ENCODE assay signal across 8 mouse cellular contexts in the genomic region with DNA sequence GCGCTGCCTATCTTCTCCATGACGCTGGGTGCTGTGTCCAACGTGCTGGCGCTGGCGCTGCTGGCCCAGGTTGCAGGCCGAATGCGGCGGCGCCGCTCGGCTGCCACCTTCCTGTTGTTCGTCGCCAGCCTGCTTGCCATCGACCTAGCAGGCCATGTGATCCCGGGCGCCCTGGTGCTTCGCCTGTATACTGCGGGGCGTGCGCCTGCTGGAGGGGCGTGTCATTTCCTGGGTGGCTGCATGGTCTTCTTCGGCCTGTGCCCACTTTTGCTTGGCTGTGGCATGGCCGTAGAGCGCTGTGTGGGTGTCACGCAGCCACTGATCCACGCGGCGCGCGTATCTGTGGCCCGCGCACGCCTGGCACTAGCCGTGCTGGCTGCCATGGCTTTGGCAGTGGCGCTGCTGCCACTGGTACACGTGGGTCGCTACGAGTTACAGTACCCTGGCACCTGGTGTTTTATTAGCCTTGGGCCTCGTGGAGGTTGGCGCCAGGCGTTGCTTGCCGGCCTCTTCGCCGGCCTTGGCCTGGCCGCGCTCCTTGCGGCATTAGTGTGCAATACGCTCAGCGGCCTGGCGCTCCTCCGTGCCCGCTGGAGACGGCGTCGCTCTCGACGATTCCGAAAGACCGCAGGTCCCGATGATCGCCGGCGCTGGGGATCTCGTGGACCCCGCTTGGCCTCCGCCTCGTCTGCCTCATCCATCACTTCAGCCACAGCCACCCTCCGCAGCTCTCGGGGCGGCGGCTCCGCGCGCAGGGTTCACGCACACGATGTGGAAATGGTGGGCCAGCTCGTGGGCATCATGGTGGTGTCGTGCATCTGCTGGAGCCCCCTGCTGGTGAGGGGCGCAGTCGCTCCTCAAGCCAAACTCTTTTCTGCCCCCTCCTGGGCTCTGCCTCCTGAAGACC. TPM values are rescaled to one million over a fixed set of nuclear protein-coding genes. Genes with fewer than 3 reads are reported as not detected.
DNase-seq lines count a peak whose midpoint lies in the region; ATAC-seq and TF ChIP-seq lines count a peak whose summit lies in the region.

No protein-coding gene starts in this region.

- no peak overlapping the region for H3K27ac ChIP-seq in heart, embryonic 13.5 days (replicated peaks)
- H3K27ac ChIP-seq in layer of hippocampus, adult 2 months: peak overlapping the region; percentile 75
- H3K27ac ChIP-seq in small intestine, adult 2 months (ENCODE audit: insufficient read depth, low read depth, low read length): no peak overlapping the region

- no peak for ATAC-seq in heart, embryonic 13.5 days (ENCODE audit: extremely low read depth, insufficient number of reproducible peaks, low FRiP score, low TSS enrichment)
- ATAC-seq in megakaryocyte, adult 5-6 weeks (ENCODE audit: poor library complexity, severe bottlenecking): peak; percentile 39

- TF ChIP-seq CTCF in layer of hippocampus, adult 2 months (conservative IDR thresholded peaks at IDR 0.05): peak; percentile 87
- peak; percentile 57 for TF ChIP-seq CTCF in small intestine, adult 2 months (IDR thresholded peaks at IDR 0.05; ENCODE audit: extremely low read depth, insufficient read length, insufficient replicate concordance, low read depth, low read length)

- no peaks in the 10 kb centered on the region for H3K9me3 ChIP-seq in heart, embryonic 13.5 days

- H3K4me1 ChIP-seq in heart, embryonic 13.5 days: peaks cover 42% of the 10 kb centered on the region
- H3K4me1 ChIP-seq in small intestine, adult 2 months (ENCODE audit: control insufficient read depth, insufficient read depth, insufficient read length, low read length): peaks cover 22% of the 10 kb centered on the region

- TF ChIP-seq POLR2A in small intestine, adult 2 months (IDR thresholded peaks at IDR 0.05; ENCODE audit: low read depth, low read length): no peak

- WGBS in heart, embryonic 13.5 days: 19% methylated on average over 80 of the region's 80 CpGs
- WGBS in small intestine, adult 2 months: 36% methylated on average over 80 of the region's 80 CpGs

- peak overlapping the region; percentile 71 for H3K9ac ChIP-seq in heart, embryonic 13.5 days

- H3K4me2 ChIP-seq in heart, embryonic 13.5 days: peak overlapping the region; percentile 74

- peaks cover 21% of the 10 kb centered on the region for H3K27me3 ChIP-seq in heart, embryonic 13.5 days (replicated peaks)
- no peaks in the 10 kb centered on the region for H3K27me3 ChIP-seq in small intestine, adult 2 months (ENCODE audit: control insufficient read depth, insufficient read depth, low read length)

- DNase-seq in CD8-positive naive resting alpha-beta T cell, adult 2 months (ENCODE audit: low read depth in 2 of 2, low spot score in 2 of 2): peak; percentile 25 to 50
- peak; percentile 77 for DNase-seq in WW6 (ENCODE audit: low read depth, low spot score)
- DNase-seq in embryo, embryonic 10.5 days (ENCODE audit: low spot score): peak; percentile 90
- peak in 1 of 2 experiments; percentile 66 for DNase-seq in layer of hippocampus, adult 2 months (ENCODE audit: low spot score in 2 of 2)
- DNase-seq in frontal cortex, postnatal 25 days (ENCODE audit: low spot score in 2 of 2): no peak

- peaks cover 57% of the 10 kb centered on the region for H3K36me3 ChIP-seq in heart, embryonic 13.5 days
- peaks cover 40% of the 10 kb centered on the region for H3K36me3 ChIP-seq in small intestine, adult 2 months (ENCODE audit: control insufficient read depth, insufficient read depth, low read length)

- H3K4me3 ChIP-seq in heart, embryonic 13.5 days: peak overlapping the region; percentile 48
- peak overlapping the region; percentile 37 for H3K4me3 ChIP-seq in layer of hippocampus, adult 2 months
- H3K4me3 ChIP-seq in small intestine, adult 2 months (ENCODE audit: low read depth, low read length): peak overlapping the region; percentile 36

RNA-seq across cellular contexts. Expression of gene Ptger1, which starts 1.8 kb away (rescaled TPM):
- 0.35 and 0.41 TPM in 2 replicates for polyA plus RNA-seq in heart, embryonic 13.5 days (2015; fragmentation: Nextera tagmentation; extraction: Ambion mirVana)
- under 1 TPM; 0.42 to 0.84 TPM for total RNA-seq in layer of hippocampus, adult 2 months (2021)
- 0.07 TPM in 1 of 2 replicates, not detected in the other for total RNA-seq in megakaryocyte, adult 5-6 weeks (2015)
- total RNA-seq in megakaryocyte, adult 5-6 weeks (2017): 1.7 and 2.2 TPM in 2 replicates
- 2.9 and 3.0 TPM in 2 replicates for polyA plus RNA-seq in small intestine, adult 2 months (2012; rRNA removed)

RNA-seq across cellular contexts. Expression of gene Gipc1, which starts 15.8 kb away (rescaled TPM):
- polyA plus RNA-seq in heart, embryonic 13.5 days (2015; fragmentation: Nextera tagmentation; extraction: Ambion mirVana): 155 and 164 TPM in 2 replicates
- total RNA-seq in layer of hippocampus, adult 2 months (2021): 10 to 100 TPM; 52.8 to 55.4 TPM
- 15.4 and 16.4 TPM in 2 replicates for total RNA-seq in megakaryocyte, adult 5-6 weeks (2015)
- total RNA-seq in megakaryocyte, adult 5-6 weeks (2017): 18.9 and 25.4 TPM in 2 replicates
- 23.4 and 35.5 TPM in 2 replicates for polyA plus RNA-seq in small intestine, adult 2 months (2012; rRNA removed)

RNA-seq across cellular contexts. Expression of gene Pkn1, which starts 30.7 kb away (rescaled TPM):
- 19.5 and 20.0 TPM in 2 replicates for polyA plus RNA-seq in heart, embryonic 13.5 days (2015; fragmentation: Nextera tagmentation; extraction: Ambion mirVana)
- 10 to 100 TPM; 47.9 to 56.8 TPM for total RNA-seq in layer of hippocampus, adult 2 months (2021)
- 53.3 and 55.4 TPM in 2 replicates for total RNA-seq in megakaryocyte, adult 5-6 weeks (2015)
- total RNA-seq in megakaryocyte, adult 5-6 weeks (2017): 103 and 110 TPM in 2 replicates
- polyA plus RNA-seq in small intestine, adult 2 months (2012; rRNA removed): 59.5 and 117 TPM in 2 replicates

RNA-seq across cellular contexts. Expression of gene Ddx39, which starts 46.7 kb away (rescaled TPM):
- polyA plus RNA-seq in heart, embryonic 13.5 days (2015; fragmentation: Nextera tagmentation; extraction: Ambion mirVana): 133 and 152 TPM in 2 replicates
- 10 to 100 TPM; 17.9 to 20.4 TPM for total RNA-seq in layer of hippocampus, adult 2 months (2021)
- total RNA-seq in megakaryocyte, adult 5-6 weeks (2015): 66.7 and 67.7 TPM in 2 replicates
- 71.2 and 77.4 TPM in 2 replicates for total RNA-seq in megakaryocyte, adult 5-6 weeks (2017)
- polyA plus RNA-seq in small intestine, adult 2 months (2012; rRNA removed): 26.5 and 39.2 TPM in 2 replicates

Comparison
In these comparisons a context has a peak if more than half of its experiments do, and no peak if none do; other contexts are left out.
1. DNase-seq: peak in CD8-positive naive resting alpha-beta T cell, adult 2 months (2 of 2), WW6 (single experiment) and embryo, embryonic 10.5 days (single experiment); none in frontal cortex, postnatal 25 days (0 of 2).
2. Peak in every context shown above with its lines, with median percentiles within 50 percentile points of each other: H3K4me3 ChIP-seq.